Comparison of ENCODE assay signal across 7 mouse cellular contexts in the genomic region with DNA sequence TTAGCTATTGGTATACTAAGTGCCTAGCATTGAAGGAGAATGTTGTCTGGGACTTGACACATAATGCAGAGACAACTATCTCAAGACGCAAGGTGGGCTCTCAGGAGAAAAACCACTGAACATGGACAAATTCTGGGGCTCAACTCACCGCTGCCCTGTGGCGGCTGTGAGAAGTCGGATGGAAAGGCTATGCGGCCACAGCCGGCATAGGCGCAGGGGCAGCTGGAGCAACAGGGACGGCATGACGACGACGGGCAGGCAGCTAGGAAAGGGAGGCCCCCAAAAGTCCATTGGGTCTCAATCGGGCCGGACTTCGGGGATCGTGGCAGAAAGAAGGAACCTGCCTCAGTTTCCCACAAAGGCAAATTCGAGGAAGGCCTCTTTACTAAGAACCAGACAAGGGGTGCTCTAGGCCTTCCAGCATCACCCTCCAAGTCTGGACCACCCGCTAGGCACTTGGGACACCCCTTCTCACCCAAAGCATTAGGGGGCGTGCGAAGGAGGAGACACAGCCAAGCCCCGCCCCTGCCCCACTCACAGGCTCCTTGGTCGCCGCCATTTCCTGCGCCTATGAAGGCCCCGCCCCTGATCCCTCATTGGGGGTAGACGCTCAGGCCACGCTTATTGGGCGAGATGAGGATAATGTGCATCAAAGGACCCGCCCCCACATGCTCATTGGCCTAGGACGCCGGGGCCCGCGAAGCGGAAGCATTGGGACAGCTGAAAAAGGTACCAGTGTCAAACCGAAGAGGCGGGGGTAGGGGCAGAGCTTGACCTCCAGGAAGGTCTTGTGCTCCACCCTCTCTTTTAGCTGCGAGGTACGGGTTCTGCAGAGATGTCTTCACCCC. TPM values are rescaled to one million over a fixed set of nuclear protein-coding genes. Genes with fewer than 3 reads are reported as not detected.
DNase-seq lines count a peak whose midpoint lies in the region; ATAC-seq and TF ChIP-seq lines count a peak whose summit lies in the region.

A gene (minus strand): TSS at position 562 of the 848 bp plus-strand sequence.

- H3K4me1 ChIP-seq in embryonic facial prominence, embryonic 12.5 days, result peaks cover 40% of the 10 kb centered on the region
- H3K4me1 ChIP-seq in limb, embryonic 12.5 days (replicated peaks), result peaks cover 52% of the 10 kb centered on the region
- H3K4me1 ChIP-seq in midbrain, embryonic 15.5 days, result peaks cover 54% of the 10 kb centered on the region
- peaks cover 20% of the 10 kb centered on the region for H3K4me1 ChIP-seq in spleen, adult 2 months (ENCODE audit: control insufficient read depth, insufficient read depth, insufficient read length)

- WGBS in embryonic facial prominence, embryonic 12.5 days, result 2% methylated on average over 37 of the region's 37 CpGs
- WGBS in limb, embryonic 12.5 days, result 2% methylated on average over 37 of the region's 37 CpGs
- WGBS in midbrain, embryonic 15.5 days, result under 1% methylated on average over 37 of the region's 37 CpGs
- WGBS in spleen, adult 2 months, result under 1% methylated on average over 37 of the region's 37 CpGs

- peak within 1 kb of the TSS; percentile 60 for H3K27ac ChIP-seq in embryonic facial prominence, embryonic 12.5 days
- H3K27ac ChIP-seq in limb, embryonic 12.5 days, result peak within 1 kb of the TSS; percentile 75
- H3K27ac ChIP-seq in midbrain, embryonic 15.5 days, result peak within 1 kb of the TSS; percentile 55
- peak within 1 kb of the TSS; percentile 26; the same call in 1 of the 2 replicates for H3K27ac ChIP-seq in spleen, adult 2 months (ENCODE audit: insufficient read depth, low read length)

- peak; percentile 19 for TF ChIP-seq POLR2A in spleen, adult 2 months (IDR thresholded peaks at IDR 0.05; ENCODE audit: low read depth, low read length)

- H3K9ac ChIP-seq in embryonic facial prominence, embryonic 12.5 days, result peak within 1 kb of the TSS; percentile 57
- peak within 1 kb of the TSS; percentile 68 for H3K9ac ChIP-seq in limb, embryonic 12.5 days (replicated peaks)
- peak within 1 kb of the TSS; percentile 60 for H3K9ac ChIP-seq in midbrain, embryonic 15.5 days

- no peaks in the 10 kb centered on the region for H3K9me3 ChIP-seq in embryonic facial prominence, embryonic 12.5 days
- no peaks in the 10 kb centered on the region for H3K9me3 ChIP-seq in limb, embryonic 12.5 days
- H3K9me3 ChIP-seq in midbrain, embryonic 15.5 days, result no peaks in the 10 kb centered on the region

- TF ChIP-seq CTCF in spleen, adult 2 months (IDR thresholded peaks at IDR 0.05; ENCODE audit: extremely low read depth, insufficient read depth, insufficient read length, insufficient replicate concordance), result 0 out of 2 replicates have a peak, but pooled peaks have one; percentile 7

- peak; percentile 85 for ATAC-seq in embryonic facial prominence, embryonic 12.5 days (ENCODE audit: insufficient number of reproducible peaks, insufficient read depth, low FRiP score, low TSS enrichment)
- ATAC-seq in limb, embryonic 12.5 days (ENCODE audit: insufficient number of reproducible peaks, insufficient read depth, low FRiP score, low TSS enrichment, low read depth), result peak; percentile 91
- peak; percentile 95 for ATAC-seq in midbrain, embryonic 15.5 days (replicated peaks)

- peak; percentile 96 for DNase-seq in adrenal gland, postnatal 25 days
- DNase-seq in heart, adult 11 months, result peak; percentile 100
- peak; percentile 95 for DNase-seq in kidney, adult 18-20 months
- peak; percentile 95 to 97 for DNase-seq in spleen, adult 2 months (ENCODE audit: low read depth in 1 of 2, low spot score in 2 of 2)

- H3K27me3 ChIP-seq in embryonic facial prominence, embryonic 12.5 days, result no peaks in the 10 kb centered on the region
- H3K27me3 ChIP-seq in limb, embryonic 12.5 days, result no peaks in the 10 kb centered on the region
- H3K27me3 ChIP-seq in midbrain, embryonic 15.5 days (replicated peaks), result no peaks in the 10 kb centered on the region
- H3K27me3 ChIP-seq in spleen, adult 2 months (ENCODE audit: control insufficient read depth, insufficient read depth, low read length), result no peaks in the 10 kb centered on the region

- peak within 1 kb of the TSS; percentile 93 for H3K4me2 ChIP-seq in embryonic facial prominence, embryonic 12.5 days (replicated peaks)
- peak within 1 kb of the TSS; percentile 92 for H3K4me2 ChIP-seq in limb, embryonic 12.5 days
- peak within 1 kb of the TSS; percentile 88 for H3K4me2 ChIP-seq in midbrain, embryonic 15.5 days

- peak within 1 kb of the TSS; percentile 56 for H3K4me3 ChIP-seq in embryonic facial prominence, embryonic 12.5 days
- peak within 1 kb of the TSS; percentile 53 for H3K4me3 ChIP-seq in limb, embryonic 12.5 days (replicated peaks)
- peak within 1 kb of the TSS; percentile 55 for H3K4me3 ChIP-seq in midbrain, embryonic 15.5 days
- peak within 1 kb of the TSS; percentile 73 for H3K4me3 ChIP-seq in spleen, adult 2 months (ENCODE audit: extremely low read depth, insufficient read depth, insufficient read length)

- H3K36me3 ChIP-seq in embryonic facial prominence, embryonic 12.5 days, result no peaks in the 10 kb centered on the region
- peaks cover 5% of the 10 kb centered on the region; the same call in 1 of the 2 replicates for H3K36me3 ChIP-seq in limb, embryonic 12.5 days
- H3K36me3 ChIP-seq in midbrain, embryonic 15.5 days (replicated peaks), result no peaks in the 10 kb centered on the region
- no peaks in the 10 kb centered on the region for H3K36me3 ChIP-seq in spleen, adult 2 months (ENCODE audit: control insufficient read depth, insufficient read depth, low read length)

RNA-seq across cellular contexts. Expression of the gene that starts here (rescaled TPM):
- total RNA-seq in adrenal gland, postnatal 25 days (2021), result 46.9 and 50.3 TPM in 2 replicates
- polyA plus RNA-seq in embryonic facial prominence, embryonic 12.5 days (2016; fragmentation: Nextera tagmentation; extraction: Ambion mirVana), result 22.5 and 23.1 TPM in 2 replicates
- 21.2 and 22.8 TPM in 2 replicates for polyA plus RNA-seq in limb, embryonic 12.5 days (2016; fragmentation: Nextera tagmentation; extraction: Ambion mirVana)
- 24.1 and 25.6 TPM in 2 replicates for polyA plus RNA-seq in midbrain, embryonic 15.5 days (2015; fragmentation: Nextera tagmentation; extraction: Ambion mirVana)
- 24.1 and 25.3 TPM in 2 replicates for polyA plus RNA-seq in spleen, adult 2 months (2012; rRNA removed)

Comparison
In these comparisons a context has a peak if more than half of its experiments do, and no peak if none do; other contexts are left out.
1. Peak in every context shown above with its lines: DNase-seq, ATAC-seq, H3K4me3 ChIP-seq and H3K27ac ChIP-seq.